Mouse (Mus musculus) thymus, postnatal 0 days (tissue): ENCODE results near the gene Mtmr4. TPM values are rescaled to one million over a fixed set of nuclear protein-coding genes. Genes with fewer than 3 reads are reported as not detected.

Experiments
- DNase-seq: peaks from one replicate; pipeline ENCODE4 v3.0.0-alpha.2; 2015; ENCODE audit warnings: low spot score
- polyA plus RNA-seq: library from polyadenylated mRNA; unstranded; fragments of >200 nt; fragmentation: Nextera tagmentation; extraction: Ambion mirVana; gene quantifications from 2 replicates; pipeline ENCODE4 v1.2.1, GENCODE M21; 2015

The Mtmr4 gene
- 19.6 and 21.1 TPM in 2 replicates for polyA plus RNA-seq

DNA sequence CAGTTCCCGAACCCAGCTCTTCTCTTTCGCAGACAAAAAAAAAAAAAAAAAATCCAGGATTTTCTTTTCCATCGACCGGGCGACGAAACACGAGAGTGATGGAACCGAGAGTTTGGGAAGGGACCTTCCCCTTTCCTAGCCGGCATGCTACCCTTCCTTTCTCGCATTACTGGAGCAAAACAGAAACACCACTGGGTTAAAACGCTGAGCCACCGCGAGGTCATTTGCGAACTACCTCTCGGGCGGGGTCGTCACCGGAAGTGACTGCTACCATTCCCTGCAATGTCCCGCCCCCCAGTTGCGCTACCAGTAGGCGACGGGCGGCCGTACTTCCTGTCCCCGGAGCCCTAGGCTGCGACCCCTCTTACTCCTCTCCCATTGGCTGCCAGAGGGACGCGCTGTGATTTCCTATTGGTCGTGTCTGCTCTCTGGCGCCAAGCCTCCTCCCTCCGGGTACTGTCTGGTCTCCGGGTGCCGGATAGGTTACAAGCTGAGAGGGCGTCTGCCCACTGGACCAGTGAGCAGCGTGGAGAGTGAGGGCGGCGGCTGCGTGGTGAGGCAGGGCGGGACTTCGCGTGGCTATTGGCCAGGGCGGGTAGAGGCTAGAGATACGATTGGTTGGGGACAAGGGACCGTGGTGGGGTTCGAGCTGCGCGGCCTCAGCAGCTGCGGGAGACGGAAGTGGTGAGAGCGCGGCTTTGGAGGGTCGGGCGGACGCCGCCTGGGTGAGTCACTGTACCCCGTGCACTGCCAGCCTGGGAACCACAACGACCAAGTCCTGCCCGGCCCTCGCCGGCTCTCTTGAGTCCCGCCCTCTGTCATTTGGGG, at the start of gene Mtmr4:
Gene Mtmr4, plus strand, starts transcription at position 637 of the 828 bp plus-strand sequence.
- DNase-seq, result peak; percentile 99

DNA sequence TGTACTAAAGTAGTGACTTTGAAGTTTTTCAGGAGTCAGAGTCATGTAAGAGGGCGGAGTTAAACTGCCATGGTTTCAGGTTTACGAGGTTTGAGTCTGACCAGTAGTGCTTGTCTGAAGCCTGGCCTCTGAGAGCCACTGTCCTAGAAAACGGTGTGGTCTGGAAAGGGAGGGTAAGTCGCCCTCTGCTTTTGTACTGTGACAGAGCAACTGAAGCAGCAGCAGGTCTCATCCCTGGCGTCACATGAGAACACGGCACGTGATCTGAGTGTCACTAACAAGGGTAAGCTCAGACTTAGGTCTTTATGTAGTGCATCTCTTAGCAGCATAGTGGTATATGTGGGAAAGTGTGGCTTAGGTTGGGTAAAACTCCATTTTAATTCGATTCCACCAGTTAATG, 49.7 kb upstream of the Mtmr4 start:
- no peak for DNase-seq

DNA sequence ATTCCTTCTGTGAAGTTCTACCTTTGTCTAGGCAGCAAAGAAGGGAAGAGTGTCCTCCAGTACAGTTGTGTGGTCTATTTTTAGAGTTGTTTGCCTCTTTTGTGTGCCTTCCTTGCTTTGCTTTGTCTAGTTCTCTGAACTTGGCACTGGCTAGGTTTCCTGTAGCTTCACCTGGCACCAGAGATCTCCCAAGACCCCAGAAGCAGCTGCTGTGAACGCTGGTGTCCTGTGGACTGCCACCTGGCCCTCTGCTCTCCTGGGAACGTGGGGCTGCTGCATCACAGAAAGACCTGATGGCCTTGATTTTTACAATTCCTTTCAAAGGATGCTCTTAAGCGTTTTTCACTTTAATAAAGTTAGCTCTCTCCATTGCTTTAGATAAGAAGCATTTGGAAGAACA, 49.1 kb upstream of the Mtmr4 start:
- peak; percentile 38 for DNase-seq

DNA sequence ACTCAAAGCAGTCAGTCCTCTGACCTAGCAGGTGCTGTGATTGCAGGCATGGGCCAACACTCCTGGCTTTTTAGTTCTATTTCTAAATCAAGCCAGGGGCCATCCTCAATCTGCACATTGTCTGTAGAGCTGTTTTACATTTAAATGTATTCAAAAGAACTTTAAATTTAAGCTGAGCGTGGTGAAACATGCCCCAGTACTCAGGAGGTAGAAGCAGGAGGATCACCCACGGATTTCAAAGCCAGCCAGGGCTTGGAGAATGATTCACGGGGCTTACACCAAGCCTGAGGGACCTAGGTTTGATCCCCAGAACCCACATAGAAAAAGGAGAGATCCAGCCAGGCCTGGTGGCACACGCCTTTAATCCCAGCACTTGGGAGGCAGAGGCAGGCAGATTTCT, 38.6 kb upstream of the Mtmr4 start:
- DNase-seq, result no peak

DNA sequence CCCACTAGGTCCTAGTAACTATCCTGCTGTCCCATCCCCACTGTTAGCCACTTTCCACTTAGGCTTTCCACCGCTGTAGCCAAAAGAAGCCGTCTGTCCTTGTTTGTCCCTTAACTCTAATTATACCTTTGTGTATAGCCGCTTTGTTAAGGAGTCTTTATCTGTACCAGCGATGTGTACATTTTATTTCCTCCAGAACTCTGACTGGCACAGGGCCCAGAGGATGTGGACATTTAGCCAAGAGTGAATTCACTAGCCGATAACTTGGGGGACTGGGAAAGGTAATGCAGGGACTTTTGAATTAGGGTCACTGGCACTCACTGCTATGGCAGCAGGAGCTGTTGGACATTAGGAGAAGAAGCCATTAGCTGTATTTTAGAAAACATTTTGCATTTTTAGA, 37.6 kb upstream of the Mtmr4 start:
- no peak for DNase-seq

DNA sequence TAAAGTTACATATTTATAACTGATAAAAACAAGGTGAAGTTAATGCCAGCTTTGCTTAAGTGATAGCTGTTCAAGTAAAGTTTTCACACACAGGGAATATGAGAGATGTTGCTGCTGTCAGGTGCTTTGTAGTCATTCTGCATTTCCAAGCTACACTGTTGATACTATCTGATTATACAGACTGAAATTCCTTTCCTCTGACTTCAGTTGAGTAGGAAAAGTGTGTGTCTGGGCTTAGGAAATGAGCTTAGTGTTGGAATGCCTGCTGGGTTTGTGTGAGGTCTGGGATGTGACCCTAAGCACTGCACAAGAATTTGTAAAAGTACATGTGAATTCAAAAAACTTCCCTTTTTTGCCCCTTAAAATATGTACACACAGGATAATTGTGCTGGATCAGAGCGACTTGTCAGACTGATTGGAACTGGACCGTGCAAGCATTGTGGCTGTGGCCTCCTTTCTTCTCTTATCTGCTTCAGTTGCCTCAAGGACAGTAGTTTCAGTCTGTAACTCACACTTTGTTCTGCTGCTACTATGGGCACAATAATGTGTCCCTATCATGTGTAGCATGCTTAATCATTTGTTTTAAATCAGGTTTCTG, 36.8 kb upstream of the Mtmr4 start:
- no peak for DNase-seq

DNA sequence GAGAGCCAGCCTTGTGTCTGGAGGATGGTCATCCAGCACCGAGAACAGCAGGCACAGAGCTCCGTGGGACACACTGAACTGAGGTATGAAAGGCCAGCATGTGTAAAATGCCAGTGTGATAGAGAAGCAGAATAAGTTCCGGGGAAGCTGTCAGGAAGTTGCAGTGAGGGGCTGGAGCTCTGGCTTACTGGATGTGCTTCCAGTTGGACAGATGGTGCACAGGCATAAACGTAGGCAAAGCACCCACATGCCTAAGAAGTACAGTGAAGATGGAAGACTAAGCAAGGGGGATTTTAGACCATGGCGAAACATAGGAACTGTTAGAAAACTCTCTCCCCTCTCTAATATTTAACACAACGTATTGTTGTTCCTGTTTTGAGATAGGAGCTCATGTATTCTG, 30.8 kb upstream of the Mtmr4 start:
- no peak for DNase-seq

DNA sequence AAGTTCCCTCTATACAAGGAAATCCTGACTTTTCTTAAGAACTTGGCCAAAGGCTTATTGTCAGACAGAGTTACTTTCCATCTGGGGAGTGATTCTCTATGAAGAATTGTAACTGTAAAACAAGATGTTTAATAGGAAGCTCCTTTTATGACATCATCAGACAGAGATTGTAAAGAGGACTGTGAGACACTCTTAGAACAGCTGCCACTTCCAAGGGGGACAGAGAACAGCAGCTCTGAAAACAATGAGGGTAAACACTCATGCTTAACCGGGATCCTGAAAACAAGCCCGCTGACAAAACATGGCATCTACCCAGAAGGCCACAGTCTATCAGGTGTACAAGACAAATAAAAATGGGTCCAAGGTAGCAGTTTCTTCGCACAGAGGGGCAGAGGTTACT, 25.5 kb upstream of the Mtmr4 start, which contains the start of gene Gm11492:
Gene Gm11492, plus strand, starts transcription at position 153 of the 400 bp plus-strand sequence.
- DNase-seq, result no peak

DNA sequence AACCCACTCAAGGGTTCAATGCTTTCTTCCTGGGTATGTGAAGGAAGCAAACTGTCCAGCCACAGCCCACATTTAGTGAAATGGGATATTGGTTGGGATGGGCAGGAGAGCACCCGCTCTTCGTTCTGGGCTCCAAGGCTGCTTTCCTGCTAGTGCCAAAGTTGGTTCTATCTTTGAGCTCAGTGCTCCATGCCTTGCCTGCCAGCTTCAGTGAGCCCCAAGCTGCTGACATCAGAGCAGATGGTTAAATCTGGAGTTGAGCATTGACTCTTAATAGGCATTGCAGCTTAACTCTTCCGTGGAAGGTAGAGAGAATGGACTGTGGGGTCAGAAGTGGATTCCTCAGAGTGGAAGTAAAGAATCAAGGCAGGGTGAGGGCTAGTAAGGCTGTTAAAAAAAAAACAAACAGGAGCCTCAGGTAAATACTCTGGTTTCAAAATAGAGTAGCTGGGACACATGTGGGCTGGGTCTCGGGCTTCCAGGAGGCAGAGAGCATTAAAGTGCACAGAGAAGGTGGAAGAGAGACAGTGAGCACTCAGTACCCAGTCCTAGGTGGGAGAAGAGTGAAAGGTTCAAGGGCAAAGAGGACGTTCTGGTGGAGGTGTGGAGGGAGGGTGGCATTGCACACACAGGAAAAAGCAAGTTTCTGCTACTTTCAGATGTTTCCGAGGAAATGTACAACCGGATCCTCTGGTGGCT, 23.6 kb upstream of the Mtmr4 start, which contains the start of gene Sept4:
Gene Sept4, plus strand, starts transcription at position 649 of the 699 bp plus-strand sequence.
- DNase-seq, result no peak

DNA sequence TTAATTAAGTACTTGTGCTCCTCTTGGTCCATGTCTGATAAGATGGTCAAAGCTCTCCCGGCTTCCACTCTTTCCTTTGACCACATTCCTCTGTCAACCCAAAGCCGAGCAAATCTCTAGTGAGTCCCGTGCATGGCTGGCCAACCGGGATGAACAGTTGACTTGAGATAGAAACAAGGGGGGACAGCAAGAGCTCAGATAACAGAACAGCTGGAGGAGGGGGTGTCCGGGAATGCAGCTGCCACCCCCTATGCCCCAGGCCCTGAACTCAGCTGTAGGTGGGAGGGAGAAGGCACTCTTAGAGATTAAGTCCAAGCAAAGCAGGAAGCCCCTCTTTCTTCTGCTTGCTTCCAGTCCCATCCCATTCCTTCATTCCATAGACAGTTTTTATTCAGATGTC, 21.2 kb upstream of the Mtmr4 start:
- DNase-seq, result no peak

DNA sequence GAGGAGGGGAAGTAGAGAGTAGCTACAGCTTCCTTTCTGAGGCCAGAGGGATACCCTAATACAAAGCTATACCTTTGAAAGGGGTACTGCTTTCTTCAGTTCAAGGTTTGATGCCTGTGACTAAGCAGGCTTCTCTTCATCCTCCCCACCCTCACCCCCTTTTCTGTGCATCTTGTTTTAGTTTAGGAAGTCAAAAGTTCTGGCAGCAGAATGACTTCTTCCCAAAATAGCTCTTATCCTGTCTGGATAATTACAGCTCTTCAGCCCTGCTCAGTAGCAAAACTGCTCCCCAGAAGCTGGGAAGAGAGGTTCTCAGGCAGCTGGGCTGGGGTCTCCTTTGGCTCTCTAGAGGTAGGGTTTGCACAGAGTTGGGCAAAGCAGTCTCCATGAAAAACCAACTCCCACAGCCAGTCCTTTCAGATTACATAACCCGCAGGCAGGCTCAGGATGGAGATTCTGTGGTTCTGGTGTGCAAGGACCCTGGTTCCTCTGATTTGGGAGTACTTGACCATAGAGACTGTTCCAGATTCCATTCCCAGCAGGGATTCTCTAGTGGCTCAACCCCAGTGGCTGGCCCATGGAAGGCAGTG, 20.5 kb upstream of the Mtmr4 start:
- DNase-seq, result no peak

DNA sequence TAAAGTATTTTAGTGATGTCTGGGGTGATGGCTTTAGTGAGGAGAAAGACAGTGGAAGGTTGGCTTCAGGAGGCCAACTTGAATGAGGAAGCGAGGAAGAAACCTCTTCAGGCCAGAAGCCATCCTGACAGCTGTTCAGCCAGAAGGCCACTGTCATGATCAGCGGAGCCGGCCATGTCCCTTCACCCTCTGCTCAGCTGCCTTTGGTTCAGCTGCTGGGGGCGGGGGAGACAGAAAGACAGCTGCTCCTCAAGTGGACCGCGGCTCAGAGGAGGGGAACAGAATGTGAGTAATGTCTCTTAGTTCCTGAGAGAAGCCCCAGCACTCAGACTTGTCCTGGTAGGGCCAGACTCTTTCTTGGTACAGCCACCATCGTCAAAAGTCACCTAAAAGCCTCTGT, 18.2 kb upstream of the Mtmr4 start:
- DNase-seq, result no peak

DNA sequence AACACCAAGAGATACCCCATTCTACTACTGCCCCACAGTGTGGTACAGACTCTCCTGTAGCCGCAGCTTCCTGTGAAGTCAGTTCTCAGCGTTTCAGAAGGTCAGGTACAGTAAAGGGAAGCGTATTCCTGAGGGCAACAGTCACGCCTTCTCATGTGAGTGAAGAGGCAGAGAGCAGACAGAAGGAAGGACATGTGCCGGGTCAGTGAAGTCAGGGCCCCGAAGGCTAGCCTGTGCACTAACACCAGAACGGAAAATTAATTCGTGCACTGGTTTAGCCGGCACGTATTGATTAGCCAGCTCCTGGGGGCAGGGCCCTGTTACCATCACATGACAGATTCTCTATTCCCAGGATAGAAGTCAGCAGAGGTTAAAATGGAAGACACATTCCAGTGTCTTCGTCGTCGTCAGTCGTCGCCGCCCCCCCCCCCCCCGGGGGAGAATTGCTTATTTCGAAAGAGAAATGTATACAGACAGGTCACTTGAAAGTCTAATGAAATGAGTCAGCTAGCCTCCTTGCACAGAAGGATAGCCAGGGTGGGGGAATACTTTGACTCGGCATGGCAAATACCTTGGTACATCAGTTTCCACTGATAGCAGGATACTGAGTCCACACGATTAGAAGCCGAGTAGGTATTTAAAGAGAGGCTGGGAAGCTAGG, 17.3 kb upstream of the Mtmr4 start:
- DNase-seq, result no peak

DNA sequence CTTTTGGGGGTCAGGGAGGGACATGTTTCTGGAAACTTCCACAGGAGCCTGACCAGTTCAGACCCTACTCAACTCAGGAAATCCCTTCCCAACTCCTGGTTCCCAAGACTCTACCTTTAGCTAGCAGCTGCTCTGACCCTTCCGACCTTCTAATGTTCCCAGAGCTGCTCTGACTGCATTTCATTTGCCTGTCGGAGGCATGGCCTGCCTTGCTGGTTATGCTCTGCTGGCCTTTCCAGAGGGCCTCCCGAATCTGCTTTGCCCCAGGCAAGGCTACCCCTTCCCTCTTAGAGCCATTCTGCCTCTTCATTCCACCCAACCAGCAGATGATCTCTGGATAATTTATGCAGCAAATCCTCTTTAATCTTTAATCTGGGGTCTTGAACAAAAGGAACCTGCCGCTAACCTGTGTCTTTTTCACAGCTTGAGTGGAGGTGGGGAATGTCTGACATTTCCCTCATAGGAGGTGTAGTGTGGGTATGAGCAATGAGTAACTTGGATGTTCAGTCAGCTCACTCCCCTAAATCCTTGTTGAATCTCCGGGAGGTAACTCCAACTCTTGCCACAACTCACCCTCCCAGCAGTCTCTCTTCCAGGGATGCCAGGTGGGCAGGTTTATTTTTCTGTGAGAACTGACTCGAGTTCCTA, 14.2 kb upstream of the Mtmr4 start:
- DNase-seq, result no peak

DNA sequence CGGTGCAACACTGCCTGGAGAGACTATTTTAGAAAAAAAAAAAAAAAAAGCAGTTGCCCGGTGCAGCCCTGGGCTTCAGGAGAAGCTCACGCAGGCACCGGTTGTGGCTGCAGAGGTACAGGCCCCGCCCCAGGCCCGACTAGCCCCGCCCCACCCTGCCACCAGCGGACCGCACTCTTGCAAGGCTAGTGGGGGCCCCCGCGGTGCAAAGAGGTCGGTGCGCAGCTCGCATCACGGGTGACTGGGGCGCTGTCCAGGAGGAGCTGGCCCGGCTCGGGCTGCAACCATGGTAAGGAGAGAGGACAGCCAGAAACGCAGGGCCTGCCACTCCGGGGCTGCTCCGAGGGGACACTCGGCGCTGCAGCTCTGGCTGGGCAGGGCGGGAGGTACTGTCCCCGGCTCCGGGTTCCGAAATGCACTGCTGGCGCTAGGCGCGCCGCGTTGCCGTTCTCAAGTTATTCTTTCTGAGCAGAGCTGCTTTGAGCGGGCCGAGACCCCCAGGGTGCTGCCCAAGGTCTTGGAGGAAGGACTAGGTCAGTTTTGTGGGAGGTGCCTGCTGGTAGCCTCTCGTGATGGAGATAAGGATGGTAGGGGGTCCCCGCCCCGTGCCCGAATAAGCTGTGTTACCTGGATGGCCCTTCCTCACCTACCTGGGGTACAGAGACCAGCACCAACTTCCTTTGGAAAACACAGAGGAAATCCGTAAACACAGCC, 13.6 kb upstream of the Mtmr4 start:
- DNase-seq, result peak; percentile 67

DNA sequence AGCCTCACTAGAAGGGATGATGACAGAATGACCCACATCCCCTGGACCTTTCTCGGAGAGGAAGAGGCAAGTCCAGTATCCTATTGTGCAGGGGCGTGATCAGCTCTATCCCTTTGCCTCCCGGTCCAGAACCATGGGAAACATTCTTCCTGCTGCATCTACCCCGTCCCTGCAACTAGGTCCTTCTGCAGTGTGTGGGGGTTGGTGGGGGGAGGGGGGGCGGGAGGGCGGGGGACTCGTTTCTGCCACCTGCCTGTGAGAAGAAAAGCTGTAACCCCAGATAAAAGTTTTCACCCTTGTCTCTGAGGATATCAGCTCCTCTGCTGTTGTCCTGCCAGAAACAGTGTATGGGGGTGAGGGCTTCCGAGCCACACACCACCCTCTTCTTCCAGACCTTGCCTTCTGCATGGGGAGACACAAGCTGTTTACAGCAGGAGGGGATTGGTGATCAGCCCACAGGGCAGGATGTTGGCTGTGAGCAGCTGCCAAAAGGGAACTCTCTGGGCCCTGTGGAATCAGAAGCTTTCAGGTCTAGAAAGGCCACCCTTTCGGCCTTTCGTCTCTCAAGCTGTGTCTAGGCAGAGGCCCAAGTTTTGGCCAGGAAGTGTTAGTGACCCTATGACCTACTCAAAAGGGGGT, 12.9 kb upstream of the Mtmr4 start:
- DNase-seq, result peak; percentile 42

DNA sequence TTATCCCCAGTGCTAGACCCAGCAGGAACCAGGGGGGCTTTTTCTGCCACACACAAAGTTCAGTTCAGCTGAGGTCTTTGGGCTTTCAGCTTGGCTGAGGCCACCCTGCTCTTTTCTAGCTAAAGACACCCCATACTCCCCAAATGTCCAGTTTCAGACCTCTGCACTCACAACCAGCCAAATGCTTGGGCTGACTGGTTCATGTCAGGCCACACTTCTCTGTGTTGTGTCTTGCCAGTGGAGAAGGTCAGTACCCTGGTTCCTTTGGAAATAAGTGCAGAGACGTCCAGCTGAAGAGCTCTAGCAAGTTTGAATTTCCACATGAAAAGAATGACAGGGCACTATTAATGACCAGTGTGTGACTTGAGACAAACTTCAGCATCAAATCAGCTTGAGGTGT, 12.2 kb upstream of the Mtmr4 start:
- no peak for DNase-seq

DNA sequence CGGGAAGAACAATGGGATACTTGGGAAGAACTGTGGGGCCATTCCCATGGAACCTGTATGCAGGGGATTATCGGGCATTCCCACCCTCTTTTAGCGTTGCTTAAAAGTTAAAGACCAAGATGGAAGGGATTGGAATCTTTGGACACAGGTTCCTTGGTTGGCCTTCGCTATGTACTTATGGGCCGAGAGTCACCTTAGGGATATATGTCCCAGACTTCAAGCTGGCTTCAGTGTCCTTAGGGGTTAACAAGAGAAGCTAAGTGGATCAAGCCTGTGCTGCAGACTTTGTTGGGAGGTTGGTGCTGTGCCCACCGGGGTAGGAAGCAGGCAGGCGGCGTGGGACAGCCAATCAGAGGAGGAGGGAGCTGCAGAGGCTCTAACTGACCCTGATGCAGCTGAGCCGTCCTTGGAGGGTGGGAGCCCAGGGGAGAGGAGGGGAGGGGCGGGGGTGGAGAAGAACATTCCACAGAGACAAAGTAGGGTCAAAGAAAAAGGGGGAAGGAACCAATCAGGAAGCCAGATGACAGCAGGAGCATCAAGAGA, 11.3 kb upstream of the Mtmr4 start:
- no peak for DNase-seq

DNA sequence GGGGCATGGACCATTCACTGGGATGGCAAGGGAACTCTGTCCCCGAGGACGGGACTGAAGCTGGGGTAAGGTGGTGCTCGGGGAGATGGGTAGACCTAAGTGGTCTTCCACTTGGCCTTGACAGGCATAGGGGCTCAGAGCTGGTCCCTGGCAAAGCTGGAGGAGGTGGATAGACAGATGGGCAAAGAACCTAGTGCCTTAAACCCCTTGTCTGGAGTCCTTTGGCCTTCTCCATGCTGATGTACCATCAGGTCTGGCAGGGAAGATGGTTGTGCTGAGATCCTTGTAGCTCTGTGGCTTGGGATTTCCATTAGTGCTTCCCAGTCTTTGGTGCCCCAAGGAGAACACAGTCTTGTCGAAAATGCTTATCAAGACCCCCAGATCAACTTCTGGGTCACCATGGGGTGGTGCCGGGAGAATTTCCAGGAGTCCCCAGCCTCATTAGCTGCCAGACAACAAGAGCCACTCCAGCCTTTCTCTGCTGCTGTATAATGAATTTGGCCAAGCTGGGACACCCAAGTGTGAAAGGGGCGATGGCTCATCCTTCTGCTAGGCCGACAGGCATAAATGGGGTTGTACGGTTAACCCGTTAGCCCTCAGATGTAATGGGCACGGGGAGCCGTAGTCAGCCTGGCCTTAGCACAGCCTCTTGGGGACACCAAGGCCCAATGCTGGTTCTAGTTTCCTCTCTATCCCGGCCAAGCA, 10.6 kb upstream of the Mtmr4 start:
- no peak for DNase-seq
